Mouse (Mus musculus): ENCODE results near the gene Actl11. TPM values are rescaled to one million over a fixed set of nuclear protein-coding genes. Genes with fewer than 3 reads are reported as not detected.

Gene Actl11
- polyA plus RNA-seq, 1 experiment: not detected

- Histone ChIP-seq H3K4me1 (ENCODE audit: control insufficient read depth, insufficient read depth, low read length) (peaks cover 5% of the 10 kb centered on the region), H3K27ac (ENCODE audit: insufficient read depth, low read depth, low read length) (peak overlapping the region; percentile 77), H3K4me3 (ENCODE audit: insufficient read depth, low read depth, low read length) (peak overlapping the region; percentile 57)
- 0 out of 2 replicates have a peak, but pooled peaks have one; percentile 14 for TF ChIP-seq CTCF (IDR thresholded peaks at IDR 0.05; ENCODE audit: insufficient read depth, low read depth, low read length)
- TF ChIP-seq POLR2A (IDR thresholded peaks at IDR 0.05; ENCODE audit: insufficient read depth, low read depth, low read length): peak; percentile 53; the same call in 1 of the 2 replicates
- WGBS: 19% methylated on average over 45 of the region's 45 CpGs
Measured at GRCm38 (mm10) chr9:107950460-107951355, 22.4 kb downstream of the Actl11 start.

- Histone ChIP-seq H3K27ac (ENCODE audit: insufficient read depth, low read depth, low read length) (no peak overlapping the region), H3K4me3 (ENCODE audit: insufficient read depth, low read depth, low read length) (no peak overlapping the region), H3K4me1 (ENCODE audit: control insufficient read depth, insufficient read depth, low read length) (peaks cover 13% of the 10 kb centered on the region)
- TF ChIP-seq POLR2A (IDR thresholded peaks at IDR 0.05; ENCODE audit: insufficient read depth, low read depth, low read length) (no peak), CTCF (IDR thresholded peaks at IDR 0.05; ENCODE audit: insufficient read depth, low read depth, low read length) (no peak)
- WGBS: 80% methylated on average over 6 of the region's 6 CpGs
Measured at GRCm38 (mm10) chr9:107955613-107956289, 27.5 kb downstream of the Actl11 start.

GRCm38 (mm10) chr9:107957141-107957540, 28.9 kb downstream of the Actl11 start:
- WGBS: 54% methylated on average over 6 of the region's 6 CpGs
- H3K4me1 ChIP-seq (ENCODE audit: control insufficient read depth, insufficient read depth, low read length): peaks cover 21% of the 10 kb centered on the region
- H3K4me3 ChIP-seq (ENCODE audit: insufficient read depth, low read depth, low read length): no peak overlapping the region
- H3K27ac ChIP-seq (ENCODE audit: insufficient read depth, low read depth, low read length): no peak overlapping the region
- TF ChIP-seq POLR2A (IDR thresholded peaks at IDR 0.05; ENCODE audit: insufficient read depth, low read depth, low read length): no peak
- TF ChIP-seq CTCF (IDR thresholded peaks at IDR 0.05; ENCODE audit: insufficient read depth, low read depth, low read length): no peak

GRCm38 (mm10) chr9:107959896-107960295, 31.6 kb downstream of the Actl11 start:
- Histone ChIP-seq H3K27ac (ENCODE audit: insufficient read depth, low read depth, low read length) (peak overlapping the region; percentile 94), H3K4me3 (ENCODE audit: insufficient read depth, low read depth, low read length) (no peak overlapping the region), H3K4me1 (ENCODE audit: control insufficient read depth, insufficient read depth, low read length) (peaks cover 35% of the 10 kb centered on the region)
- TF ChIP-seq CTCF (IDR thresholded peaks at IDR 0.05; ENCODE audit: insufficient read depth, low read depth, low read length): no peak
- TF ChIP-seq POLR2A (IDR thresholded peaks at IDR 0.05; ENCODE audit: insufficient read depth, low read depth, low read length): no peak
- WGBS: 82% methylated on average over 6 of the region's 6 CpGs

GRCm38 (mm10) chr9:107960928-107961327, 32.7 kb downstream of the Actl11 start:
- Histone ChIP-seq H3K4me3 (ENCODE audit: insufficient read depth, low read depth, low read length) (no peak overlapping the region), H3K4me1 (ENCODE audit: control insufficient read depth, insufficient read depth, low read length) (peaks cover 35% of the 10 kb centered on the region), H3K27ac (ENCODE audit: insufficient read depth, low read depth, low read length) (peak overlapping the region; percentile 94)
- 57% methylated on average over 4 of the region's 4 CpGs for WGBS
- TF ChIP-seq POLR2A (IDR thresholded peaks at IDR 0.05; ENCODE audit: insufficient read depth, low read depth, low read length): no peak
- TF ChIP-seq CTCF (IDR thresholded peaks at IDR 0.05; ENCODE audit: insufficient read depth, low read depth, low read length): no peak

GRCm38 (mm10) chr9:107961351-107961762, 33.1 kb downstream of the Actl11 start:
- Histone ChIP-seq H3K4me1 (ENCODE audit: control insufficient read depth, insufficient read depth, low read length) (peaks cover 35% of the 10 kb centered on the region), H3K4me3 (ENCODE audit: insufficient read depth, low read depth, low read length) (peak overlapping the region; percentile 16; the same call in 1 of the 2 replicates), H3K27ac (ENCODE audit: insufficient read depth, low read depth, low read length) (peak overlapping the region; percentile 94)
- WGBS: 28% methylated on average over 10 of the region's 10 CpGs
- TF ChIP-seq POLR2A (IDR thresholded peaks at IDR 0.05; ENCODE audit: insufficient read depth, low read depth, low read length): no peak
- no peak for TF ChIP-seq CTCF (IDR thresholded peaks at IDR 0.05; ENCODE audit: insufficient read depth, low read depth, low read length)

GRCm38 (mm10) chr9:107961881-107962280, 33.6 kb downstream of the Actl11 start:
- peak overlapping the region; percentile 16; the same call in 1 of the 2 replicates for H3K4me3 ChIP-seq (ENCODE audit: insufficient read depth, low read depth, low read length)
- 18% methylated on average over 5 of the region's 5 CpGs for WGBS
- H3K4me1 ChIP-seq (ENCODE audit: control insufficient read depth, insufficient read depth, low read length): peaks cover 35% of the 10 kb centered on the region
- TF ChIP-seq POLR2A (IDR thresholded peaks at IDR 0.05; ENCODE audit: insufficient read depth, low read depth, low read length) (no peak), CTCF (IDR thresholded peaks at IDR 0.05; ENCODE audit: insufficient read depth, low read depth, low read length) (peak; percentile 66)
- peak overlapping the region; percentile 82 for H3K27ac ChIP-seq (ENCODE audit: insufficient read depth, low read depth, low read length)

GRCm38 (mm10) chr9:107962916-107963315, 34.6 kb downstream of the Actl11 start:
- no peak for TF ChIP-seq POLR2A (IDR thresholded peaks at IDR 0.05; ENCODE audit: insufficient read depth, low read depth, low read length)
- no peak for TF ChIP-seq CTCF (IDR thresholded peaks at IDR 0.05; ENCODE audit: insufficient read depth, low read depth, low read length)
- 95% methylated on average over 9 of the region's 9 CpGs for WGBS
- Histone ChIP-seq H3K4me1 (ENCODE audit: control insufficient read depth, insufficient read depth, low read length) (peaks cover 35% of the 10 kb centered on the region), H3K4me3 (ENCODE audit: insufficient read depth, low read depth, low read length) (no peak overlapping the region), H3K27ac (ENCODE audit: insufficient read depth, low read depth, low read length) (peak overlapping the region; percentile 40; the same call in 1 of the 2 replicates)

GRCm38 (mm10) chr9:107963700-107964099, 35.4 kb downstream of the Actl11 start:
- Histone ChIP-seq H3K4me1 (ENCODE audit: control insufficient read depth, insufficient read depth, low read length) (peaks cover 35% of the 10 kb centered on the region), H3K27ac (ENCODE audit: insufficient read depth, low read depth, low read length) (no peak overlapping the region), H3K4me3 (ENCODE audit: insufficient read depth, low read depth, low read length) (no peak overlapping the region)
- 22% methylated on average over 5 of the region's 5 CpGs for WGBS
- TF ChIP-seq POLR2A (IDR thresholded peaks at IDR 0.05; ENCODE audit: insufficient read depth, low read depth, low read length) (no peak), CTCF (IDR thresholded peaks at IDR 0.05; ENCODE audit: insufficient read depth, low read depth, low read length) (peak; percentile 77)

Measured in olfactory bulb, adult 2 months (tissue).